Mouse (Mus musculus) limb, embryonic 15.5 days (tissue): ENCODE measurements around the gene Borcs6. TPM values are rescaled to one million over a fixed set of nuclear protein-coding genes. Genes with fewer than 3 reads are reported as not detected.

ENCODE experiments used
- ATAC-seq: fragments of 200-750 bp; cut with Nextera tagmentation; 2 replicates; pipeline ENCODE4 v1.8.0; 2017; ENCODE audit warnings: low read depth, moderate TSS enrichment; ENCODE audit not compliant: insufficient number of reproducible peaks, low FRiP score, low TSS enrichment
- H3K27ac ChIP-seq: fragments of 300-500 bp; sonication (generic); 2 replicates; pipeline ENCODE4 v1.5.1; 2015; ENCODE audit warnings: moderate library complexity, mild to moderate bottlenecking, inconsistent platforms
- H3K27me3 ChIP-seq: fragments of 300-500 bp; sonication (generic); 2 replicates; pipeline ENCODE4 v1.6.1; 2015; ENCODE audit warnings: inconsistent platforms
- H3K36me3 ChIP-seq: fragments of 300-500 bp; sonication (generic); 2 replicates; pipeline ENCODE4 v1.6.1; 2015; ENCODE audit warnings: inconsistent platforms
- H3K4me1 ChIP-seq: fragments of 300-500 bp; sonication (generic); 2 replicates; pipeline ENCODE4 v1.6.1; 2015; ENCODE audit warnings: inconsistent platforms
- H3K4me2 ChIP-seq: fragments of 300-500 bp; sonication (generic); 2 replicates; pipeline ENCODE4 v1.6.1; 2015; ENCODE audit warnings: mild to moderate bottlenecking, inconsistent platforms
- H3K4me3 ChIP-seq: fragments of 300-500 bp; sonication (generic); 2 replicates; pipeline ENCODE4 v1.5.1; 2015; ENCODE audit warnings: mild to moderate bottlenecking, inconsistent platforms
- H3K9ac ChIP-seq: fragments of 300-500 bp; sonication (generic); 2 replicates; pipeline ENCODE4 v1.6.1; 2015; ENCODE audit warnings: inconsistent platforms
- H3K9me3 ChIP-seq: fragments of 300-500 bp; sonication (generic); 2 replicates; pipeline ENCODE4 v1.6.1; 2016; ENCODE audit warnings: inconsistent platforms
- WGBS: fragments of 180-500 bp; shearing (Covaris S2); methylation state at CpG from one replicate; pipeline ENCODE4 v1.1.7; 2015; 5-methylcytosine and 5-hydroxymethylcytosine counted together
- polyA plus RNA-seq: library from polyadenylated mRNA; unstranded; fragments of >200 nt; fragmentation: Nextera tagmentation; extraction: Ambion mirVana; gene quantifications from 2 replicates; pipeline ENCODE4 v1.2.1, GENCODE M21; 2015

Borcs6 gene
- polyA plus RNA-seq, 1 experiment from 2014 or later, result 13.7 TPM

GRCm38 (mm10) chr11:69073951-69074775 lies 14.6 kb downstream of the Borcs6 start:
- 38% methylated on average over 6 of the region's 6 CpGs for WGBS
- peaks cover 40% of the 10 kb centered on the region for H3K4me1 ChIP-seq
- no peak overlapping the region for H3K4me2 ChIP-seq
- H3K27me3 ChIP-seq, result no peaks in the 10 kb centered on the region
- no peak overlapping the region for H3K4me3 ChIP-seq
- H3K36me3 ChIP-seq, result no peaks in the 10 kb centered on the region
- ATAC-seq, result no peak
- H3K9ac ChIP-seq, result no peak overlapping the region
- H3K9me3 ChIP-seq, result no peaks in the 10 kb centered on the region
- H3K27ac ChIP-seq, result peak overlapping the region; percentile 94

GRCm38 (mm10) chr11:69074776-69075069 lies 15.2 kb downstream of the Borcs6 start:
- WGBS, result 46% methylated on average over 2 of the region's 2 CpGs
- Histone ChIP-seq H3K4me2 (no peak overlapping the region), H3K4me3 (no peak overlapping the region), H3K36me3 (no peaks in the 10 kb centered on the region), H3K4me1 (peaks cover 39% of the 10 kb centered on the region), H3K27me3 (no peaks in the 10 kb centered on the region), H3K9ac (no peak overlapping the region), H3K27ac (peak overlapping the region; percentile 94), H3K9me3 (no peaks in the 10 kb centered on the region)
- no peak for ATAC-seq

GRCm38 (mm10) chr11:69075764-69076479 lies 16.4 kb downstream of the Borcs6 start:
- H3K4me1 ChIP-seq, result peaks cover 36% of the 10 kb centered on the region
- H3K4me3 ChIP-seq, result no peak overlapping the region
- no peaks in the 10 kb centered on the region for H3K36me3 ChIP-seq
- H3K9me3 ChIP-seq, result no peaks in the 10 kb centered on the region
- no peak overlapping the region for H3K27ac ChIP-seq
- H3K4me2 ChIP-seq, result no peak overlapping the region
- ATAC-seq, result no peak
- 53% methylated on average over 9 of the region's 9 CpGs for WGBS
- H3K9ac ChIP-seq, result no peak overlapping the region
- H3K27me3 ChIP-seq, result no peaks in the 10 kb centered on the region

GRCm38 (mm10) chr11:69076572-69076971 lies 17.1 kb downstream of the Borcs6 start:
- H3K9ac ChIP-seq, result no peak overlapping the region

DNA sequence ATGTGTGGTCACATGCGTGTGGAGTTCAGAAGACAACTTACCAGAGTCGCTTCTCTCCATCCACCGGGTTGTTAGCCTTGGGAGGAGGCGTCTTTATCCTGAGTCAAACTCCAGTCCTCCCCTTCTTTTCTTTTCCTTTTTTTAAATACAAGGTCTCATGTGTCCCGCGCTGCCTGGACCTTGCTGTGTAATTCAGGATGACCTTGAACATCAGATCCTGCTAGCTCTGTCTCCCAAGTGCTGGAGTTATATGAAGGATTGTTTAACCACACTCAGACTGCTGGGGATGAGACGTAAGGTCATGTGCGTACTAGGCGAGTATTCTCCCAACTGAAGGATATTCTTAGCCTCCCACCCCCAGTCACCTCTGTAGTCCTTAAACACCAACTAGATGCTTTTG lies 17.8 kb downstream of the Borcs6 start:
- H3K27me3 ChIP-seq, result no peaks in the 10 kb centered on the region
- H3K27ac ChIP-seq, result no peak overlapping the region
- H3K36me3 ChIP-seq, result no peaks in the 10 kb centered on the region
- H3K4me1 ChIP-seq, result peaks cover 25% of the 10 kb centered on the region
- 83% methylated on average over 9 of the region's 9 CpGs for WGBS
- no peak overlapping the region for H3K4me2 ChIP-seq
- H3K4me3 ChIP-seq, result no peak overlapping the region
- no peak for ATAC-seq
- H3K9me3 ChIP-seq, result no peaks in the 10 kb centered on the region
- H3K9ac ChIP-seq, result no peak overlapping the region

More at GRCm38 (mm10) chr11:69076572-69076971, 17.1 kb downstream of the Borcs6 start:
- Histone ChIP-seq H3K36me3 (no peaks in the 10 kb centered on the region), H3K27ac (no peak overlapping the region), H3K4me1 (peaks cover 30% of the 10 kb centered on the region), H3K4me3 (no peak overlapping the region), H3K9me3 (no peaks in the 10 kb centered on the region), H3K4me2 (no peak overlapping the region), H3K27me3 (no peaks in the 10 kb centered on the region)
- WGBS, result 63% methylated on average over 5 of the region's 5 CpGs
- no peak for ATAC-seq

DNA sequence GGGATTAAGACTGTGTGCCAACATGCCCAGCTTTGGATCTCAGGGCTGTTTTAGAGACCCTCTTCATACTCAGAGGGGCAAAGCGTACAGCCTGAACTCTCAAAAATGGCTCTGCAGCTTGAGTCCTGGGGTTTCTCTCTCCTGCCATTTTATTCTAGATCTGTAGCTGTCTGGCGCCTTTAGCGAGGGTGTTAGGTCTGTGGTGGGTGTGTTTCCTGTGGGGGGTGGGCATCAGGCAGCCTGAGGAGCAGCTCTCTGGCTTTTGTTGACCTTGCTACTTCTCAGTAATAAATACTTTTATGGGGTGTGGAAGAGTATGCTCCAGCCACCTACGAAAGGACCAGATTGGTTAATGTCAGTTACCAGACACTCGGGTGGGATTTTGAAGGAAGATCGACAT lies 18.5 kb downstream of the Borcs6 start:
- Histone ChIP-seq H3K4me2 (no peak overlapping the region), H3K4me3 (no peak overlapping the region), H3K27me3 (no peaks in the 10 kb centered on the region), H3K36me3 (no peaks in the 10 kb centered on the region), H3K9ac (no peak overlapping the region), H3K27ac (no peak overlapping the region; the same call in 1 of the 2 replicates), H3K9me3 (no peaks in the 10 kb centered on the region), H3K4me1 (peaks cover 18% of the 10 kb centered on the region)
- WGBS, result 56% methylated on average over 6 of the region's 6 CpGs
- no peak for ATAC-seq

GRCm38 (mm10) chr11:69078805-69079438 lies 19.4 kb downstream of the Borcs6 start:
- H3K4me1 ChIP-seq, result peaks cover 13% of the 10 kb centered on the region
- no peak overlapping the region for H3K27ac ChIP-seq
- 57% methylated on average over 5 of the region's 5 CpGs for WGBS
- no peaks in the 10 kb centered on the region for H3K36me3 ChIP-seq
- no peaks in the 10 kb centered on the region for H3K9me3 ChIP-seq
- H3K4me2 ChIP-seq, result no peak overlapping the region
- no peak overlapping the region for H3K4me3 ChIP-seq
- no peaks in the 10 kb centered on the region for H3K27me3 ChIP-seq
- ATAC-seq, result no peak
- no peak overlapping the region for H3K9ac ChIP-seq

- ATAC-seq, result no peak
- no peaks in the 10 kb centered on the region for H3K9me3 ChIP-seq
- no peaks in the 10 kb centered on the region for H3K27me3 ChIP-seq
- H3K4me2 ChIP-seq, result no peak overlapping the region
- H3K4me3 ChIP-seq, result no peak overlapping the region
- 71% methylated on average over 15 of the region's 15 CpGs for WGBS
- H3K9ac ChIP-seq, result no peak overlapping the region
- no peak overlapping the region for H3K27ac ChIP-seq
- no peaks in the 10 kb centered on the region for H3K36me3 ChIP-seq
- H3K4me1 ChIP-seq, result peaks cover 4% of the 10 kb centered on the region; the same call in 1 of the 2 replicates
Measured at GRCm38 (mm10) chr11:69080102-69080854, 20.8 kb downstream of the Borcs6 start.

DNA sequence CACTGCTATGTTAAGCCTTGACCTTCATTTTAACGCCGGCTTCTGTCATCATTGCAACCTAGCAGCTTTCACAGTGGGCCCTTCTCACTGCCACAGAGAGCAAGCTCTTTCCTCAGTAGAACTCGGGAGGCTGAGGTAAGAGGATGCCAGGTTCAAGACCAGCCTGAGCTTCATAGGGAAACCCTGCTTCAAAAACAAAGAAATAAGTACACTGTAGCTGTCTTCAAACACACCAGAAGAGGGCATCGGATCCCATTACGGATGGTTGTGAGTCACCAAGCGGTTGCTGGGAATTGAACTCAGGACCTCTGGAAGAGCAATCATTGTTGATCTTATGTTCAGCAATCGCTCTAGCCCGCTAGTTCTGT lies 21.3 kb downstream of the Borcs6 start:
- Histone ChIP-seq H3K9ac (no peak overlapping the region), H3K9me3 (no peaks in the 10 kb centered on the region), H3K4me1 (peaks cover 4% of the 10 kb centered on the region; the same call in 1 of the 2 replicates), H3K27me3 (no peaks in the 10 kb centered on the region), H3K4me3 (no peak overlapping the region), H3K27ac (no peak overlapping the region), H3K36me3 (no peaks in the 10 kb centered on the region), H3K4me2 (no peak overlapping the region)
- ATAC-seq, result no peak
- WGBS, result 87% methylated on average over 8 of the region's 8 CpGs

- Histone ChIP-seq H3K9me3 (no peaks in the 10 kb centered on the region), H3K4me2 (no peak overlapping the region), H3K9ac (no peak overlapping the region), H3K4me1 (peaks cover 4% of the 10 kb centered on the region; the same call in 1 of the 2 replicates), H3K4me3 (no peak overlapping the region), H3K27me3 (no peaks in the 10 kb centered on the region), H3K27ac (no peak overlapping the region), H3K36me3 (no peaks in the 10 kb centered on the region)
- ATAC-seq, result no peak
- 85% methylated on average over 7 of the region's 7 CpGs for WGBS
Measured at GRCm38 (mm10) chr11:69081613-69082012, 22.1 kb downstream of the Borcs6 start.

DNA sequence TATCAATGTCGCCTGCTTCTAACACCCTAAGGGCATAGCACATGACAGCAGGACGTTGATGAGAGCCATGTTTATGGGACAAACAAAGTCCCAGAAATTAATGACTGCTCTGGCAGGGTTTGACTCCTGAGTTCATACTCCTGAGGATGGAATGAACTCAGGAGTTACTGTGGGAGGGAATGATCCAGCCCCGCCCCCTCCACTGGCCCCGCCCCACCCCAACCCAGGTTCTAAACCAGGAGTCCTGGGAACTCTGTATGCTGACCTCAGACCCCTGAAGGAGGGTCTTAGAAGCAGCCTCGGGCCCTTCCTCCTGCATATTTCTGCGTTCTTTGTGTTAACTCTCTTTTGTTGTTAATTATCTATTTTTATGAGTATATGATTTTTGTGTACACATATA lies 26.1 kb downstream of the Borcs6 start:
- no peak overlapping the region for H3K4me2 ChIP-seq
- H3K9ac ChIP-seq, result no peak overlapping the region
- no peak for ATAC-seq
- peaks cover 30% of the 10 kb centered on the region for H3K4me1 ChIP-seq
- H3K4me3 ChIP-seq, result no peak overlapping the region
- no peak overlapping the region for H3K27ac ChIP-seq
- 54% methylated on average over 6 of the region's 6 CpGs for WGBS
- no peaks in the 10 kb centered on the region for H3K27me3 ChIP-seq
- no peaks in the 10 kb centered on the region for H3K9me3 ChIP-seq
- H3K36me3 ChIP-seq, result peaks cover 9% of the 10 kb centered on the region
